Mouse (Mus musculus) embryonic fibroblast, embryonic 13.5 days (primary cell): ENCODE results near the gene Tgm6.

ENCODE experiments used
- CTCF ChIP-seq: IDR thresholded peaks from 2 replicates; pipeline ENCODE4 v1.5.1; 2011; ENCODE audit warnings: mild to moderate bottlenecking, control low read depth, low read length, moderate library complexity, borderline replicate concordance; ENCODE audit not compliant: insufficient read depth
- POLR2A ChIP-seq: IDR thresholded peaks from 2 replicates; pipeline ENCODE4 v1.6.1; 2011; ENCODE audit warnings: low read depth, mild to moderate bottlenecking, control low read depth, low read length, moderate library complexity

DNA sequence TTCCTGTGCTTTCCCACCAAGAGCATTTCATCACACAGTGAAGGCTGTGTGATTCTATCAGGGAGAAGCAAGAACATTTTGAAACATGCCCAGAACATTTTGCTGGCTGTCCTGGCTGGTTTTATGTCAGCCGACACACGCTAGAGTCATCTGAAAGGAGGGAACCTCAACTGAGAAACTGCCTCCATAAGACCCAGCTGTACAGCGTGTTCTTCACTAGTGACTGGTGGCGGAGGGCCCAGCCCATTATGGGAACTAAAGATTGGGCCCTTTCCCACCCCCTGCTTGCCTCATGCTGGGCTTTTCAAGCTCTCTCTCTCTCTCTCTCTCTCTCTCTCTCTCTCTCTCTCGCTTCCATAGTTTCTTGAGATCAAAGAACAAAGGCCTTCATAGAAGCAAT lies 88.7 kb downstream of the Tgm6 start:
- TF ChIP-seq POLR2A (no peak), CTCF (no peak)
